Mouse (Mus musculus): ENCODE data around the gene Slc16a6.

DNA sequence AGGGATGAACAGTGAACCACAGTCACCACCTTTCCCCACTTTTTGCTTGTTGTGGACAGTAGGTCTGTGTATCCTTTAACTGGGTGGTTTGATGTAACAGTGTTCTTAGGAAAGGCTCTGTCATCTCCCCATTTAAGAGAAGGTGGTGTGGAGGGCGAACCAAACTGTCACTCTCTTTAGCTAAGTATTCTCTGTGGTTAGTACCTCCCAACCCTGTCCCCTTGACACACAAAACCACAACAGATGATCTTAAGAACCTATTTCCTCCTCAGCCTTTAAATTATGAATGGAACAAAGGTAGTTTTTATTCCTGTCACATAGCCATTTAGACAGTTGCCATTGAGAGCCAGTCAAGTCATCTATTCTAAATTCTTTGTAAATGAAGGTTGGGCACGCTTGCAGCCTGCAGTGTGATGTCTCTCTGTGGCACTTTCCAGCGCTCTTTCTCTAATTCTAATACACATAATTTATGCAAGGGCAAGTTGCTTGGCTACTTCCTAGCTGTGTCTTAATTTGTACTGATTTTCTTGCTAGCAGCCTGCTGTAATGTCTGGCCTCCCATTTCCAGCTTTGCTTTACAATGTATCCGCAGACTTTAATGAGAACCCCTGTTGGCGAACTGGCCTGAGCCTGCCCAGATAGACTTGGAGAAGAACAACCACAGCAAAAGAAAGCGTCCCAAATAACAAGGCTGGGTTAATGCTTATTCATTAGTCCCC is 23.8 kb upstream of the Slc16a6 start:
- TF ChIP-seq EP300 (IDR thresholded peaks at IDR 0.05; ENCODE audit: low read depth) (no peak), CTCF (IDR thresholded peaks at IDR 0.05; ENCODE audit: low read depth) (no peak)
